Mouse (Mus musculus) lung, adult 2 months (tissue): ENCODE measurements around the gene Cdk12.
"Not testable (repeated sequence)": the region's sequence is repeated elsewhere in the genome, so short reads cannot be mapped to it uniquely, and the experiment has no call there.

Experiments
- CTCF ChIP-seq: fragments of 200-500 bp; IDR thresholded peaks from 2 replicates; pipeline ENCODE4 v1.5.1; 2011; ENCODE audit warnings: mild to moderate bottlenecking, low read length, control low read depth; ENCODE audit not compliant: insufficient read depth
- POLR2A ChIP-seq: fragments of 200-500 bp; IDR thresholded peaks from 2 replicates; pipeline ENCODE4 v1.6.1; 2011; ENCODE audit warnings: low read depth, mild to moderate bottlenecking, control low read depth, low read length, borderline replicate concordance; ENCODE audit errors: extremely low read depth

DNA sequence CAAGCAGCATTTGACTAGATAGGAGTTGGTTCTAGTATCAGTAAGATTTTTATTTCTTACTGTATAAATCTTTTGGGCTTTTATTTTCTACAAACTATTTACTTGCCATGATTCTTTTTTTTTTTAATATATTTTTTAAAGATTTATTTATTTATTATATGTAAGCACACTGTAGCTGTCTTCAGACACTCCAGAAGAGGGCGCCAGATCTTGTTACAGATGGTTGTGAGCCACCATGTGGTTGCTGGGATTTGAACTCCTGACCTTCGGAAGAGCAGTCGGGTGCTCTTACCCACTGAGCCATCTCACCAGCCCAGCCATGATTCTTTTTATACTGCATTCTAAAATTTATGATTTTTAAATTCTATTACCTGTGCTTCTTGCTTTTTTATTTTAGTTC lies 40.1 kb downstream of the Cdk12 start:
- TF ChIP-seq POLR2A, CTCF: not testable (repeated sequence)
